21 mouse cellular contexts compared by ENCODE assay signal in genomic region chr15:79901399-79901798, GRCm38 (mm10). TPM values are rescaled to one million over a fixed set of nuclear protein-coding genes. Genes with fewer than 3 reads are reported as not detected.
A peak's percentile ranks its signal among the peaks of the same experiment; 100 is the strongest.
DNase-seq lines count a peak whose midpoint lies in the region; ATAC-seq and TF ChIP-seq lines count a peak whose summit lies in the region.
"Had no signal": no experiment of that assay in that cellular context is flagged by ENCODE, and none has a peak within 500 bp of the region (broad histone marks: within the 10 kb centered on the region; RNA-seq: fewer than 3 reads in every experiment).

No protein-coding gene starts in this region.

- H3K9me3 ChIP-seq in lung, postnatal 0 days (ENCODE audit: low read length), result no peaks in the 10 kb centered on the region
- no peaks in the 10 kb centered on the region for H3K9me3 ChIP-seq in E14TG2a.4 (ENCODE audit: low read length)
- no peaks in the 10 kb centered on the region for H3K9me3 ChIP-seq in stomach, postnatal 0 days (ENCODE audit: control insufficient read depth, low read length)
- no peaks in the 10 kb centered on the region for H3K9me3 ChIP-seq in forebrain, embryonic 13.5 days (replicated peaks)
- H3K9me3 ChIP-seq: embryonic facial prominence, embryonic 12.5 days; heart, embryonic 10.5 days; heart, embryonic 15.5 days; hindbrain, embryonic 13.5 days had no signal

- ATAC-seq in lung, postnatal 0 days, result peak; percentile 59
- ATAC-seq in stomach, postnatal 0 days (ENCODE audit: low FRiP score, low TSS enrichment), result no peak
- ATAC-seq in forebrain, embryonic 13.5 days, result no peak
- ATAC-seq: forebrain, embryonic 16.5 days; hindbrain, postnatal 0 days had no signal

- TF ChIP-seq CTCF in lung, postnatal 0 days (IDR thresholded peaks at IDR 0.05), result no peak
- no peak for TF ChIP-seq CTCF in E14TG2a.4 (conservative IDR thresholded peaks at IDR 0.05; ENCODE audit: low read length)
- TF ChIP-seq CTCF in small intestine, adult 2 months (IDR thresholded peaks at IDR 0.05; ENCODE audit: extremely low read depth, insufficient read length, insufficient replicate concordance, low read depth, low read length), result no peak
- TF ChIP-seq CTCF in stomach, postnatal 0 days (IDR thresholded peaks at IDR 0.05; ENCODE audit: low read depth), result no peak

- DNase-seq in lung, postnatal 0 days (ENCODE audit: low spot score), result peak; percentile 57
- DNase-seq in lung, postnatal 25 days (ENCODE audit: low spot score), result no peak
- DNase-seq in stomach, postnatal 0 days (ENCODE audit: low spot score), result no peak
- no peak for DNase-seq in layer of hippocampus, adult 18-20 months (ENCODE audit: low spot score in 2 of 2)
- DNase-seq in layer of hippocampus, postnatal 14 days (ENCODE audit: low spot score in 2 of 2), result no peak
- DNase-seq: adrenal gland, adult 8-10 months; cerebellum, adult 11-12 months; cerebellum, adult 9-10 months; cerebellum, postnatal 25 days; gastrocnemius, postnatal 10 days; heart, adult 18-20 months; heart, postnatal 14 days had no signal

- H3K27me3 ChIP-seq in lung, postnatal 0 days (replicated peaks; ENCODE audit: insufficient read depth, low read length), result no peaks in the 10 kb centered on the region
- no peaks in the 10 kb centered on the region for H3K27me3 ChIP-seq in E14TG2a.4 (ENCODE audit: insufficient read depth, low read length)
- H3K27me3 ChIP-seq in small intestine, adult 2 months (ENCODE audit: control insufficient read depth, insufficient read depth, low read length), result no peaks in the 10 kb centered on the region
- H3K27me3 ChIP-seq in stomach, postnatal 0 days (ENCODE audit: control insufficient read depth, insufficient read depth, low read length), result no peaks in the 10 kb centered on the region
- no peaks in the 10 kb centered on the region for H3K27me3 ChIP-seq in forebrain, embryonic 13.5 days
- H3K27me3 ChIP-seq: heart, embryonic 15.5 days; hindbrain, embryonic 13.5 days had no signal

- H3K4me2 ChIP-seq in lung, postnatal 0 days (replicated peaks; ENCODE audit: low read depth, low read length), result no peak overlapping the region
- H3K4me2 ChIP-seq in stomach, postnatal 0 days (replicated peaks; ENCODE audit: low read depth), result no peak overlapping the region
- no peak overlapping the region for H3K4me2 ChIP-seq in forebrain, embryonic 13.5 days
- H3K4me2 ChIP-seq: embryonic facial prominence, embryonic 12.5 days; heart, embryonic 15.5 days; hindbrain, embryonic 13.5 days had no signal

- no peak overlapping the region for H3K4me3 ChIP-seq in lung, postnatal 0 days (ENCODE audit: low read depth, low read length)
- H3K4me3 ChIP-seq in E14TG2a.4 (replicated peaks; ENCODE audit: low read length), result peak overlapping the region; percentile 45; the same call in 1 of the 2 replicates
- no peak overlapping the region for H3K4me3 ChIP-seq in small intestine, adult 2 months (ENCODE audit: low read depth, low read length)
- H3K4me3 ChIP-seq in stomach, postnatal 0 days (ENCODE audit: low read depth, low read length), result no peak overlapping the region
- H3K4me3 ChIP-seq in forebrain, embryonic 13.5 days, result no peak overlapping the region
- H3K4me3 ChIP-seq: embryonic facial prominence, embryonic 12.5 days; heart, embryonic 10.5 days; heart, embryonic 15.5 days; hindbrain, embryonic 13.5 days had no signal

- H3K36me3 ChIP-seq in lung, postnatal 0 days (ENCODE audit: insufficient read depth, low read length), result no peaks in the 10 kb centered on the region
- peaks cover 73% of the 10 kb centered on the region for H3K36me3 ChIP-seq in E14TG2a.4 (ENCODE audit: insufficient read depth, low read length)
- peaks cover 41% of the 10 kb centered on the region for H3K36me3 ChIP-seq in small intestine, adult 2 months (ENCODE audit: control insufficient read depth, insufficient read depth, low read length)
- H3K36me3 ChIP-seq in stomach, postnatal 0 days (ENCODE audit: control insufficient read depth, insufficient read depth, low read length), result peaks cover under 1% of the 10 kb centered on the region; the same call in 1 of the 2 replicates
- no peaks in the 10 kb centered on the region for H3K36me3 ChIP-seq in forebrain, embryonic 13.5 days (ENCODE audit: poor library complexity, severe bottlenecking)
- H3K36me3 ChIP-seq: embryonic facial prominence, embryonic 12.5 days; hindbrain, embryonic 13.5 days had no signal

- no peak for TF ChIP-seq EP300 in lung, postnatal 0 days (IDR thresholded peaks at IDR 0.05)
- TF ChIP-seq EP300 in stomach, postnatal 0 days (optimal IDR thresholded peaks at IDR 0.05), result no peak

- 56% methylated on average over 2 of the region's 2 CpGs for WGBS in lung, postnatal 0 days
- 79% methylated on average over 2 of the region's 2 CpGs for WGBS in small intestine, adult 2 months
- WGBS in stomach, postnatal 0 days, result 61% methylated on average over 2 of the region's 2 CpGs
- 78% methylated on average over 2 of the region's 2 CpGs for WGBS in forebrain, embryonic 13.5 days

- no peak for TF ChIP-seq POLR2A in small intestine, adult 2 months (IDR thresholded peaks at IDR 0.05; ENCODE audit: low read depth, low read length)

- H3K27ac ChIP-seq in lung, postnatal 0 days (ENCODE audit: low read length), result peak overlapping the region; percentile 38; the same call in 1 of the 2 replicates
- H3K27ac ChIP-seq in small intestine, adult 2 months (ENCODE audit: insufficient read depth, low read depth, low read length), result peak overlapping the region; percentile 47
- 0 out of 2 replicates have a peak overlapping the region, but pooled peaks have one; percentile 78 for H3K27ac ChIP-seq in stomach, postnatal 0 days (replicated peaks)
- no peak overlapping the region for H3K27ac ChIP-seq in forebrain, embryonic 13.5 days
- H3K27ac ChIP-seq: embryonic facial prominence, embryonic 12.5 days; heart, embryonic 10.5 days; heart, embryonic 15.5 days; hindbrain, embryonic 13.5 days; hindbrain, postnatal 0 days had no signal

- H3K4me1 ChIP-seq in lung, postnatal 0 days (ENCODE audit: insufficient read depth, low read depth, low read length), result peaks cover 3% of the 10 kb centered on the region; the same call in 1 of the 2 replicates
- H3K4me1 ChIP-seq in E14TG2a.4 (replicated peaks; ENCODE audit: low read depth, low read length), result peaks cover 78% of the 10 kb centered on the region
- H3K4me1 ChIP-seq in small intestine, adult 2 months (ENCODE audit: control insufficient read depth, insufficient read depth, insufficient read length, low read length), result peaks cover 6% of the 10 kb centered on the region; the same call in 1 of the 2 replicates
- 0 out of 2 replicates have a peak, but pooled peaks cover 2% of the 10 kb centered on the region for H3K4me1 ChIP-seq in stomach, postnatal 0 days (replicated peaks; ENCODE audit: control insufficient read depth, insufficient read depth)
- no peaks in the 10 kb centered on the region for H3K4me1 ChIP-seq in forebrain, embryonic 13.5 days
- H3K4me1 ChIP-seq: embryonic facial prominence, embryonic 12.5 days; heart, embryonic 15.5 days; hindbrain, embryonic 13.5 days had no signal

- no peak overlapping the region for H3K9ac ChIP-seq in lung, postnatal 0 days (replicated peaks; ENCODE audit: low read depth)
- H3K9ac ChIP-seq in stomach, postnatal 0 days (ENCODE audit: low read length), result no peak overlapping the region
- H3K9ac ChIP-seq in forebrain, embryonic 13.5 days, result no peak overlapping the region
- H3K9ac ChIP-seq: embryonic facial prominence, embryonic 12.5 days; heart, embryonic 15.5 days; hindbrain, embryonic 13.5 days had no signal

RNA-seq across cellular contexts. Expression of gene Apobec3, which starts 9.9 kb away (rescaled TPM):
- polyA plus RNA-seq in lung, postnatal 0 days (2015; fragmentation: Nextera tagmentation; extraction: Ambion mirVana), result 24.8 and 29.5 TPM in 2 replicates
- polyA plus RNA-seq in small intestine, adult 2 months (2012; rRNA removed), result 9.3 and 21.1 TPM in 2 replicates
- polyA plus RNA-seq in stomach, postnatal 0 days (2015; fragmentation: Nextera tagmentation; extraction: Ambion mirVana), result 18.2 and 18.5 TPM in 2 replicates
- total RNA-seq in layer of hippocampus, adult 18-20 months (2021), result 1 to 10 TPM; 4.3 to 4.4 TPM
- 5.8 and 6.6 TPM in 2 replicates for polyA plus RNA-seq in forebrain, embryonic 13.5 days (2015; fragmentation: Nextera tagmentation; extraction: Ambion mirVana)
- total RNA-seq in layer of hippocampus, postnatal 14 days (2021), result 1 to 10 TPM; 6.1 to 6.4 TPM
